Mouse (Mus musculus) limb, embryonic 10.5 days (tissue): Measurements from ENCODE around the gene Megf11. TPM values are rescaled to one million over a fixed set of nuclear protein-coding genes. Genes with fewer than 3 reads are reported as not detected.

ENCODE experiments used
- DNase-seq: peaks from one replicate; pipeline ENCODE4 v3.0.0-alpha.2; 2017; ENCODE audit warnings: low spot score
- H3K27ac ChIP-seq: fragments of 300-500 bp; sonication (generic); 2 replicates; pipeline ENCODE4 v1.5.1; 2016; ENCODE audit warnings: mild to moderate bottlenecking
- H3K27me3 ChIP-seq: fragments of 300-500 bp; sonication (generic); 2 replicates; pipeline ENCODE4 v1.6.1; 2016; ENCODE audit warnings: low read depth, mild to moderate bottlenecking; ENCODE audit not compliant: poor library complexity, severe bottlenecking
- H3K36me3 ChIP-seq: fragments of 300-500 bp; sonication (generic); 2 replicates; pipeline ENCODE4 v1.6.1; 2016; ENCODE audit warnings: mild to moderate bottlenecking, moderate library complexity
- H3K4me1 ChIP-seq: fragments of 300-500 bp; sonication (generic); 2 replicates; pipeline ENCODE4 v1.6.1; 2016
- H3K4me3 ChIP-seq: fragments of 300-500 bp; sonication (generic); 2 replicates; pipeline ENCODE4 v1.5.1; 2016; ENCODE audit warnings: mild to moderate bottlenecking, moderate library complexity
- H3K9me3 ChIP-seq: fragments of 300-500 bp; sonication (generic); replicated peaks from 2 replicates; pipeline ENCODE4 v1.6.1; 2016; ENCODE audit warnings: mild to moderate bottlenecking
- WGBS: fragments of 180-500 bp; shearing (Covaris S2); methylation state at CpG from one replicate; pipeline ENCODE4 v1.1.7; 2016; 5-methylcytosine and 5-hydroxymethylcytosine counted together
- polyA plus RNA-seq: library from polyadenylated mRNA; unstranded; fragments of >200 nt; fragmentation: Nextera tagmentation; extraction: Ambion mirVana; gene quantifications from 2 replicates; pipeline ENCODE4 v1.2.1, GENCODE M21; 2016

The Megf11 gene
- polyA plus RNA-seq, 1 experiment from 2014 or later: 1.7 TPM

DNA sequence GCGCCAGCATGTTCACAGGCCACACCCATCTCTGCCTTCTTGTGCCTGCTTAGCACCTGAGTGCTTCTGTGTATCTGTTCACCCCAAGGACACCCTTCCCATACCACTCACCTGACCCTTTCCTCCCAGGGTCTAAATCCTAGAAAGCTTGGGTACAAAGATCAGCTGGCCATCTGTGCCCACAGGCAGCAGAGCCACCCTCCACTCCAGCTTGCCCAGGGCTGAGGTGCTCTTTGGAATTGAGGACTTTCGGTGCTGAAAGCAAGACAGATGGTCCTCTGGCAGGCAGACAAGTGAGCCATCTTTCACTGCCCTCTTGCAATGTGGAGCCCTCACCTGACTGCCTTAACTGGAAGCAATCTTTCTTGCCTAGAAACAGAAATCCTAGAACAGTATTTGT is 251.5 kb downstream of the Megf11 start:
- no peak overlapping the region for H3K27ac ChIP-seq
- 82% methylated on average over 2 of the region's 2 CpGs for WGBS
- peaks cover 65% of the 10 kb centered on the region for H3K27me3 ChIP-seq
- H3K9me3 ChIP-seq: no peaks in the 10 kb centered on the region
- DNase-seq: no peak
- no peaks in the 10 kb centered on the region for H3K36me3 ChIP-seq
- peaks cover 20% of the 10 kb centered on the region for H3K4me1 ChIP-seq
- no peak overlapping the region for H3K4me3 ChIP-seq

DNA sequence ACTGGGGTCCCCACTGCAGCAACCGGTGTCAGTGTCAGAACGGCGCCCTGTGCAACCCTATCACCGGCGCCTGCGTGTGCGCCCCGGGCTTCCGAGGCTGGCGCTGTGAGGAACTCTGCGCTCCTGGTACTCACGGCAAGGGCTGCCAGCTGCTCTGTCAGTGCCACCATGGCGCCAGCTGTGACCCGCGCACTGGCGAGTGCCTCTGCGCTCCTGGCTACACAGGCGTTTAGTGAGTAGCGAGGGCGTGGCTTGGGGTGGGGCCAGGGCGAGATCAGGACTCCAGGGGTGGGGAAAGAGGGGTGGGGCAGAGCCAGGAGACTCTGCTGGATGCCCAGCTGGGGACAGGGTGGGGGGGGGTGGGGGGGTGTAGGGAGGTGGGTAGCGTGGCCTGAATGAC is 252.8 kb downstream of the Megf11 start:
- H3K4me3 ChIP-seq: peak overlapping the region; percentile 51
- WGBS: 3% methylated on average over 22 of the region's 22 CpGs
- H3K27me3 ChIP-seq: peaks cover 74% of the 10 kb centered on the region
- H3K4me1 ChIP-seq: peaks cover 20% of the 10 kb centered on the region
- H3K36me3 ChIP-seq: no peaks in the 10 kb centered on the region
- peak; percentile 53 for DNase-seq
- H3K9me3 ChIP-seq: no peaks in the 10 kb centered on the region
- 0 out of 2 replicates have a peak overlapping the region, but pooled peaks have one; percentile 14 for H3K27ac ChIP-seq

DNA sequence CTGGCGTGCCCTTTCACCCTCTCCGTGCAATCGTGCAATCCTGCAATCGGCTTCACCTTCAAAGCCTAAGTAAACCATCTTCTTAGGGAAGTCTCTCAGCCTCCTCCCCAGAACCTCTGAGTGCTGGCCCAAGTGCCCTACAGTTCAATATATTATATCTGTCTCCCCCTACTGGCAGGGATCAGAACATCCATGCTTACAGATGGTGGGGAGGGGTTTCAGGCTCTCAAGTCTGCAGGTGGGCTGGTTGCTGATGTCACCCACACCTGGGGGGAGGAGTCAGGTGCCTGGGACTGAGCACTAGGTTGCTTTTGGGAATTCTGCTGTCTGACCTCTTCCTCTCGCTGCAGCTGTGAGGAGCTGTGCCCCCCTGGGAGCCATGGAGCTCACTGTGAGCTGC is 254.2 kb downstream of the Megf11 start:
- peak; percentile 59 for DNase-seq
- peaks cover 76% of the 10 kb centered on the region for H3K27me3 ChIP-seq
- no peaks in the 10 kb centered on the region for H3K36me3 ChIP-seq

DNA sequence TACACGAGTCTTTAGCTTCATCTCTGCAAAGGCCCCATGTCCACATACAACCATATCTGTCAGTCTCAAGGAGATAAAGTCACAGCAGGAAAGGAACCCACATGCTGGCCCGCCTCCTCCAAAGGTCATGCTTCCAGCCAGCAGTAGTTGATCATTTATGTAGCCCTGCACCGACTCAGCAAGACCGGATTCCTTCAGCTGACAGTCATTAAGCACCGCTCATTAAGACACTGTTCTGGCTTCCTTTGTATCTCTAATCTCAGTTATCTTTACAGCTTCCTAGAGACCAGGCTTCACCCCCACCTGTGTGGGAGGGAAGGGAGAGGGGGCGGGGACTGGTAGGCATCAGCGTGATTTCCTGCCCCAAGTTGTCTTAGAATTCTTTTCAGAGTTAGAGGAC is 258.7 kb downstream of the Megf11 start:
- Histone ChIP-seq H3K9me3 (no peaks in the 10 kb centered on the region), H3K4me1 (peaks cover 7% of the 10 kb centered on the region), H3K27ac (no peak overlapping the region), H3K27me3 (peaks cover 46% of the 10 kb centered on the region), H3K36me3 (no peaks in the 10 kb centered on the region), H3K4me3 (no peak overlapping the region)
- WGBS: 34% methylated on average over 7 of the region's 7 CpGs
- DNase-seq: no peak

More for the DNA sequence above, 254.2 kb downstream of the Megf11 start:
- no peak overlapping the region for H3K4me3 ChIP-seq
- H3K27ac ChIP-seq: no peak overlapping the region
- WGBS: 7% methylated on average over 5 of the region's 5 CpGs
- H3K4me1 ChIP-seq: peaks cover 27% of the 10 kb centered on the region
- no peaks in the 10 kb centered on the region for H3K9me3 ChIP-seq

DNA sequence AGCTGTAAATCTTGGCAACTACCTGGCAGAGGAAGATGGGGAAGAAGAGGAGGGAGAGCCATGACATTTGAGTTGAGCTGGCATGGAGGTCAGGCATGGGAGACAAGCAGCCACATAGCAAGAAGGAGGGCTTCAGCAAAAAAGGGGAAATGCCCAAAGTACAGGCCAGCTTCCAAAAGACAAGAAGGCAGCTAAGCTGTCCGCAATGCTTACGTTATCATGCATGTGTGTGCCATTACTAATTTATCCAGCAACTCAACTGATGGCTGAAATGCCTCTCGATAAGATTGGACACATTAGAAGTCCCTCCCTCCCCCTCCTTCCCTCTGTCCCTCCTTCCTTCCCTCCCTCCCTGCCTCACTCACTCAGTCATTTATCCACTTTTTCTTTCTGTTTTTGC is 260.0 kb downstream of the Megf11 start:
- Histone ChIP-seq H3K4me1 (peaks cover 7% of the 10 kb centered on the region), H3K4me3 (no peak overlapping the region), H3K27ac (no peak overlapping the region), H3K27me3 (peaks cover 37% of the 10 kb centered on the region), H3K9me3 (no peaks in the 10 kb centered on the region), H3K36me3 (no peaks in the 10 kb centered on the region)
- DNase-seq: no peak
- 85% methylated on average over 3 of the region's 3 CpGs for WGBS

DNA sequence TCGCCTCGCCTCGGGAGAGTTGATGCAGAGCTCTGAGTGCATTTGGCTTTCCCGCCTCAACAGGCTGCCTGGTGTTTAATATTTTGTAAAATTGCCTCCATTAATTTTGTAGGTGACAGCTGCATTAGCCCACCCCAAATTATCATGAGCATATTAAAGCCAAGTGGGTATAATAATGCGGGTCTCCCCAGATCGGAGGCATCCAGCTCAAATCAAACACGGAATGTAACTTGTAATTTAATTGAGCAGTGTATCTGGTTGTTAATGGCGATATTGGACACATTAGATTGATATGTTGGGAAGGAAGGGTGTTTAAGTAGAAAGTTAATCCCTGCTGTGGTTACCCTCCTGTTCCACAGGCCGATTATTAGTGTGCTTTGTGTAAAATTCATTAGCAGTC is 264.0 kb downstream of the Megf11 start:
- Histone ChIP-seq H3K27me3 (peaks cover 18% of the 10 kb centered on the region; the same call in 1 of the 2 replicates), H3K27ac (no peak overlapping the region), H3K36me3 (no peaks in the 10 kb centered on the region), H3K9me3 (no peaks in the 10 kb centered on the region), H3K4me3 (no peak overlapping the region), H3K4me1 (peaks cover 11% of the 10 kb centered on the region)
- 72% methylated on average over 9 of the region's 9 CpGs for WGBS
- no peak for DNase-seq

DNA sequence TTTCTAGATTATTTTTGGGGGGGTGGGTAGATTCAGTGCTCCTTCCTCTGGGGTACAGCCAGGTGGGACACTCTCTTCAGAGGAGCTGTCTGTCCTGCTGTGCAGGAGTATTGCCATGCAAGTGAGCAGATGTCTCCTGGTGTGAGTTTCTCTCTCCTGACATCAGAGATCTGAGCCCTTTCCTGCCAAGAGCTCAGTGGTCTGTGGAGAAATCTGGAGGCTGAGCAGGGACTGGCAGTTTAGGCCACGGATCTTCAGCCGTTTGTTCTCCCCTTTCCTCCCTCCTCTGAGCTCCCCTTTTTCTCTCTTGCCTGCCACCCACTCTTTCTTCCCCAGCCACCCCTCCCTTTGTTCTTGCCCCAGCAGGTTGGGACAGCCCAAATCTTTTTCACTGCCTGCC is 264.5 kb downstream of the Megf11 start:
- WGBS: 31% methylated on average over 2 of the region's 2 CpGs
- no peaks in the 10 kb centered on the region for H3K36me3 ChIP-seq

DNA sequence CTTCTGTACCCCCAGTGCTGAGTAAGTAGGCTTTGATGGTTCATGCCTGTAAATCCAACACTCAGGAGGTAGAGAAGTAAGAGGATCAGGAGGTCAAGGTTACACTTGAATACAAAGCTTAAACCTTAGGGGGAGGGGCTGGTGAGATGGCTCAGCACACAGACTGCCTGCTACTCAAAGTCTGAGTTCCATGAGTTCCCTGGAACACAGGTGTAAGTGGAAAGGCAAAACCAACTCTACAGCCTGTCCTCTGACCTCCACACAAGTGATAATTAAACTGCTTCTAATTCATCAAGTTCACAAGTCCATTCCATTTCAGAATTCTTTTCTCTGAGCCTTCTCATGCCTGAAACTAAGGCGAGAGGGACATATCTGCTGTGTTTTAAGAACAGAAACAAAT is 265.8 kb downstream of the Megf11 start:
- 84% methylated on average over 1 of the region's 1 CpGs for WGBS
- no peak overlapping the region for H3K4me3 ChIP-seq
- H3K36me3 ChIP-seq: no peaks in the 10 kb centered on the region
- no peaks in the 10 kb centered on the region for H3K9me3 ChIP-seq
- peaks cover 8% of the 10 kb centered on the region; the same call in 1 of the 2 replicates for H3K4me1 ChIP-seq
- H3K27me3 ChIP-seq: peaks cover 11% of the 10 kb centered on the region; the same call in 1 of the 2 replicates
- DNase-seq: no peak
- H3K27ac ChIP-seq: no peak overlapping the region

More for the DNA sequence above, 264.5 kb downstream of the Megf11 start:
- Histone ChIP-seq H3K27me3 (peaks cover 14% of the 10 kb centered on the region; the same call in 1 of the 2 replicates), H3K4me1 (peaks cover 8% of the 10 kb centered on the region; the same call in 1 of the 2 replicates), H3K27ac (no peak overlapping the region), H3K9me3 (no peaks in the 10 kb centered on the region), H3K4me3 (no peak overlapping the region)
- no peak for DNase-seq

DNA sequence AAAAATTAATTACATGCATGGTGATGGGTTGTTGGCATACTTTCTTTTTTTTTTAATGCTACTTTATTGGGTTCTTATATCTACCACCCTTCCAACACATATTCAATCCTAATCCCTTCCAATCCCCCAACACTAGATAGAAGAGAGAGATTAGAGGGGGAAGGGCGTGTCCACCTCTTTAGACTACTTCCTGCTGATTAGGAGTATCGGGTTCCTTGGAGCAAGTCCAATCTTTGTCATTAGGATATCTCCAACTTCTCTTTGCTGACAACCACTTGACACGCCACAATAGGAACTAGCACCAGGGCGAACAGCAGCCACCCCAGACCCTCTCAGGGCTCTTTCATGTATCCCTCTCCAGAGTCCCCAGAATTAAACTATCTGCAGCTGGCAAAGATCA is 266.3 kb downstream of the Megf11 start:
- no peaks in the 10 kb centered on the region for H3K36me3 ChIP-seq
- peaks cover 11% of the 10 kb centered on the region; the same call in 1 of the 2 replicates for H3K27me3 ChIP-seq
- H3K4me3 ChIP-seq: no peak overlapping the region
- no peaks in the 10 kb centered on the region for H3K9me3 ChIP-seq
- no peak overlapping the region for H3K27ac ChIP-seq
- WGBS: 76% methylated on average over 4 of the region's 4 CpGs
- no peak for DNase-seq
- peaks cover 8% of the 10 kb centered on the region; the same call in 1 of the 2 replicates for H3K4me1 ChIP-seq

DNA sequence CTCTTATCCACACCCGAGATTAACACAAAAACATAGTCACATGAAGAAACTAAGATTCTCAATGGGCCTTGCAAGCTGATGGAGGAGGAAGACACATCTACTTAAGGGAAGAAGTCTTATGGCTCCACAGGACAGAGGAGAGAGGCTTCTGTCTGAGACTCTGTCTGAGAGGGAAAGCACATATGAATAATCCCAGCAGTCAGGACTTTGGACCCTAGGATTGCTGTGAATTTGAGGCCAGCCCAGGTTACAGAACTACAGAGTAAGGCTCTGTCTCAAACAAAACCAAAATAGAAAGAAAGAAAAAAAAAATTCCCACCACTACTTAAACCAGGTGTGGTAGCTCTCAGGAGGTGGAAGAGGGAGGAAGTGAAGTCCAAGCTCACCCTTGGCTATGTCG is 266.7 kb downstream of the Megf11 start:
- no peak overlapping the region for H3K27ac ChIP-seq
- DNase-seq: no peak
- H3K27me3 ChIP-seq: peaks cover 11% of the 10 kb centered on the region; the same call in 1 of the 2 replicates
- WGBS: 68% methylated on average over 2 of the region's 2 CpGs
- H3K4me3 ChIP-seq: no peak overlapping the region
- no peaks in the 10 kb centered on the region for H3K9me3 ChIP-seq
- peaks cover 8% of the 10 kb centered on the region; the same call in 1 of the 2 replicates for H3K4me1 ChIP-seq
- no peaks in the 10 kb centered on the region for H3K36me3 ChIP-seq

DNA sequence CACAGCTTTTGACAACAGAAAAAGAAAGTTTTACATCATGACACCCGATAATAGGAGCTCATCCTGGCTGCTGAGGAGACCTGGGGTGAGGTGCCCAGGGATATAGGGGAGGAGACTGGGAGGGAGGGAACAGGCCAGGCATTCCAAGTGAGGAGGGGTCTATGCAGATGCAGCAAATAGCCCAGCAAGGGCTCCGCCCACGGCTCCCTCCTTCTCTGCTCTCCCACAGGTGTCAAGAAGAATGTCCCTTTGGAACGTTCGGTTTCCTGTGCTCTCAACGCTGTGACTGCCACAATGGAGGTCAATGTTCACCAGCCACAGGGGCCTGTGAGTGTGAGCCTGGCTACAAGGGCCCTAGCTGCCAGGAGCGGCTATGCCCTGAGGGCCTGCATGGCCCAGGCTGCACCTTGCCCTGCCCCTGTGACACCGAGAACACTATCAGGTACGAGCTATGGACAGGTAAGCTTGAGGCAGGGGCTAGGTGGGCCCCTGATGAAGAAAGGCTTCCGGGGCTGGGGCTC is 267.5 kb downstream of the Megf11 start:
- Histone ChIP-seq H3K36me3 (no peaks in the 10 kb centered on the region), H3K4me1 (peaks cover 8% of the 10 kb centered on the region; the same call in 1 of the 2 replicates), H3K27me3 (peaks cover 9% of the 10 kb centered on the region; the same call in 1 of the 2 replicates), H3K9me3 (no peaks in the 10 kb centered on the region), H3K27ac (no peak overlapping the region), H3K4me3 (no peak overlapping the region)
- 56% methylated on average over 10 of the region's 10 CpGs for WGBS
- no peak for DNase-seq

DNA sequence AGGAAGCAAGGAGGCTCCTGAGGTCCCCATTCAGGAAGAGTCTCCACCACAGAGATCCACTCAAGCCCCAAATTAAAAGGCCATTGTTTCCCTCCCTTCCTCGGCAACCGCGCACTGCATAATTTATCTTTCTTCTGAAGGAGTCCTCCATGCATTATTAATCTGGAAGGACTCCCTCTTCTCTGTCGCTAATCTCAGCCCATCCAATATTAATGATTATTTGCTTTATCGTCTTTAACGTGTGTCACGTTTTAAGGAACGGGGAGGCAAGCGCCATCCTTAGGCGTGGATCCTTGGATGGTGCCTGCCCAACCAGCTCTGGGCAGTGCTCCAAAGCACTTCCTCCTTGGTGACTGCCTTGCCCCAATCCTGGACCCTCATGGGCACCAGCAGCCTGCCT is 269.3 kb downstream of the Megf11 start:
- H3K4me1 ChIP-seq: peaks cover 18% of the 10 kb centered on the region
- peaks cover 4% of the 10 kb centered on the region; the same call in 1 of the 2 replicates for H3K27me3 ChIP-seq
- no peaks in the 10 kb centered on the region for H3K9me3 ChIP-seq
- H3K36me3 ChIP-seq: no peaks in the 10 kb centered on the region
- 94% methylated on average over 10 of the region's 10 CpGs for WGBS
- H3K27ac ChIP-seq: no peak overlapping the region
- no peak overlapping the region for H3K4me3 ChIP-seq
- no peak for DNase-seq

DNA sequence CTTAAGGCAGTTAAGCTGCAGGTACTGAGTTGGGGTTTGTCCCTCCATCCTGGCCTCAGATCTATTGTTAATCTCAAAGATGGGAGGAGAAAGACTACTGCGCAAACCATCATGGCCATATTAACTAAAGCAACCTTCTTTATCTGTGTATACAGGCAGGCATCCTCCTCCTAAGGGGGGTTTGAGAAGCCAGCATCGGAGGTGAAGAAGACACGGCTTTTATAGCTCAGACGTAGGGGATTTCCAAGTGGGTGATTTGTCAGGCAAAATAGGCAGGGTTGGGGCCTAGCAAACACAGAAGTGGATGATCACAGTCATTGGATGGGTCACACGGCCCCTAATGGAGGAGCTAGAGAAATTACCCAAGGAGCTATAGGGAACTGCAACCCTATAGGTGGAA is 271.2 kb downstream of the Megf11 start:
- H3K4me1 ChIP-seq: peaks cover 32% of the 10 kb centered on the region
- 88% methylated on average over 5 of the region's 5 CpGs for WGBS
- H3K36me3 ChIP-seq: no peaks in the 10 kb centered on the region
- DNase-seq: no peak
- peaks cover 10% of the 10 kb centered on the region; the same call in 1 of the 2 replicates for H3K27me3 ChIP-seq
- H3K9me3 ChIP-seq: no peaks in the 10 kb centered on the region
- no peak overlapping the region for H3K27ac ChIP-seq
- no peak overlapping the region for H3K4me3 ChIP-seq

DNA sequence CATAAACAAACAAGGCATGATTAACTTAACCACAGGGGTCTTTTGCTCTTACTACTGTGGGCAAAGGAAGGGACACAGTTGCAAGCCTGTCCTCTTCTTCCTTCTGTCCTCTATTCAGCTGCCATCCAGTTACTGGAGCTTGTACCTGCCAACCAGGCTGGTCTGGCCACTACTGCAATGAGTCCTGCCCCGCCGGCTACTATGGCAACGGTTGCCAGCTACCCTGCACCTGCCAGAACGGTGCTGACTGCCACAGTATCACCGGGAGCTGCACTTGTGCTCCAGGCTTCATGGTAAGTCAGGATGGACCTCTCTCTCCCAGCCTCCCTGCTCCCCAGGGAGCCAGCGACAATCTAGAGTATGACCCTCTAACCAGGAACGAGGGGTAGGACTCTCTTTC is 274.8 kb downstream of the Megf11 start:
- no peak for DNase-seq
- Histone ChIP-seq H3K4me3 (no peak overlapping the region), H3K27ac (no peak overlapping the region), H3K27me3 (peaks cover 10% of the 10 kb centered on the region; the same call in 1 of the 2 replicates), H3K4me1 (peaks cover 60% of the 10 kb centered on the region), H3K9me3 (no peaks in the 10 kb centered on the region), H3K36me3 (no peaks in the 10 kb centered on the region)
- WGBS: 75% methylated on average over 7 of the region's 7 CpGs
